Mouse (Mus musculus) liver, adult 10 weeks (tissue): Measurements from ENCODE around the gene Gm2888. TPM values are rescaled to one million over a fixed set of nuclear protein-coding genes. Genes with fewer than 3 reads are reported as not detected.

ENCODE experiments used
- polyA plus RNA-seq: library from polyadenylated mRNA; stranded (reverse); fragments of 350-450 nt; fragmentation: Illumina TruSeq; extraction: RNeasy Lipid Tissue Mini Kit (QIAGEN cat#74804); gene quantifications from one replicate; pipeline ENCODE4 v1.2.3, GENCODE M21; 2014; ENCODE audit warnings: low read depth, low replicate concordance

The Gm2888 gene
- polyA plus RNA-seq = not detected

DNA sequence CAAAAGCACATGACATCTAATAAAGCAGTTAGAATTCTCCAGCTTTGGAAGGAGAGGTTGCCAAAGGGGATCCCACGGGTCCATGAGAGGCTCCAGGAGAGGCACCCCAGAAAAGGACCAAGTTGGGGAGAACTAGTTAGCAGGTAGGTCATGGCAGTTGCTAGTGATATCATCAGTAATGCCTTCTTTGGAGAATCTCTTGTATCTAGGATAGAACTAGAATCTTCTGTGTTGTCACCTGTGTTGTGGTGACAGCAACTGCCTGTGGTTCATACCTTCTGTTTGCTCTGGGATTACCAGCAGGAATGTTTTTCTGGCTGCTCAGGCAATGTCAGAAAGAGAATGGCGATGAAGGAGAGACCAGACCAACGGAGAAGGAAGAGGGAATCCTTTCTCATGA lies at the start of gene Gm2888:
Gene Gm2888, plus strand, starts transcription at position 301 of the 400 bp plus-strand sequence.

DNA sequence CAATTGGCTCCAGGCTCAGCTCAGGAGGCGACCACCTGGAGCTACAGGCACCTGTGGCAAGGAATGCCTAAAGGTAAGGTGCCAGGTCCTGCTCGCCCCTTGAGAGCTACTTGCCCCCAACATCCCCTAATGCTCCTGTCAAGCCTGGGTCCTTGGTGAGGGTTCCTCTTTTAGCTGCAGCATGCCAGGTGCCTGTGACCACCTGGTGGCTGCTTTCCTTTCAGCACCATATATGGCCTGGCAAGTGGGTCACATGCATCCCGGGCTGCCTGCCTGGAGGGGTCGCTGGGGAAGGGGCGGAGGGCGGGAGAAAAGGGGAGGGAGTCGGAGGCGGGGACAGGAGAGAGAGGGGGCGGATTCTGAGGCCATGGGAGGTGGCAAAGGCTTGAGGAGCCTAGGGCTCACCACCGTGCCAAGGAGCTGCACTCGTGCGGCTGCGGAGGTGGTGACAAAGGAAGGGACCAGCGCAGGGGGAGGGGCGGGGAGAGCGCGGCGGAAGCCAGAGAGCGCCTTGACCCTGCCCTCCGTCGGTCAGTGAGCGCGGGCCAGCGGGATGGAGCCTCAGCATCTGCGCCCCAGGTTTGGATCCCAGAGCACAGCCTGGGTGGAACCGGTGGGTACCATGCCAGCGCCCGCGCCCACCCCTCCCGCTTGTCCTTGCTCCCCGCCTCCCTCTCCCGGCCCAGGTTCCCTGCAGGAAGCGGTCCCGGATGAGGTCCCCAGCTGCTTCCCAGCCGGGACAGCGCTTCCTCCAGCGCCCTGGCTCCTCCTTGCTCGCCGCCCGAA lies 19.1 kb downstream of the Gm2888 start, which contains the start of gene Gm2897:
Gene Gm2897, plus strand, starts transcription at position 559 of the 786 bp plus-strand sequence.

Other genes with a start within 250 kb of the Gm2888 start
- not detected for gene Gm2897, start 19.3 kb downstream of the Gm2888 start, polyA plus RNA-seq
- not detected for gene Gm10340, start 104.0 kb downstream of the Gm2888 start, polyA plus RNA-seq
- not detected for gene Gm5795, start 158.3 kb downstream of the Gm2888 start, polyA plus RNA-seq
- not detected for gene D830030K20Rik, start 178.5 kb downstream of the Gm2888 start, polyA plus RNA-seq